Mouse (Mus musculus) stomach, postnatal 0 days (tissue): ENCODE measurements around the gene Ppard.

Experiments used
- CTCF ChIP-seq: IDR thresholded peaks from 2 replicates; pipeline ENCODE4 v1.5.1; 2016; ENCODE audit warnings: antibody characterized with exemption, low read depth, mild to moderate bottlenecking, moderate library complexity
- EP300 ChIP-seq: optimal IDR thresholded peaks from 2 replicates; pipeline ENCODE3; 2016; ENCODE audit warnings: antibody characterized with exemption

DNA sequence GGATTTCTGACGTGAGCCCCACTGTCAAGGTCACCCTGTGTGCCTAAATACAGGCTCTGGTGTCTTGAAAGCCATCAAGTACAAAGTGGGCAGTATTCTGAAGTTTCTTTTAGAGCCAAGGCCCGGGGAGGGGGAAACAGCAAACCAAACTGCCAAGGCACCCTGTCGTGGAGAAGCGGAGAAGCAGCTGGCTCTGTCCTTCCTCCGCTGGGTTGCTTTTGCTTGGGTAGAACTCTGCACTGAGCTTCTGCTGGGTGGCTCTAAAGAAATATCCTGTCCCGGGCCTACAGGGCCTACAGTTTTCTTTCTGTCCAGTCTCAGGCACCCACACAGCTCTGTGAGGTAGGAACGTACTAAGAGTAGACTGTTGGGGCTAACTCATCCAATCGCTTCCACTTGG lies 25.4 kb upstream of the Ppard start:
- TF ChIP-seq CTCF (no peak), EP300 (no peak)
